22 mouse cellular contexts compared by ENCODE assay signal in the genomic region with DNA sequence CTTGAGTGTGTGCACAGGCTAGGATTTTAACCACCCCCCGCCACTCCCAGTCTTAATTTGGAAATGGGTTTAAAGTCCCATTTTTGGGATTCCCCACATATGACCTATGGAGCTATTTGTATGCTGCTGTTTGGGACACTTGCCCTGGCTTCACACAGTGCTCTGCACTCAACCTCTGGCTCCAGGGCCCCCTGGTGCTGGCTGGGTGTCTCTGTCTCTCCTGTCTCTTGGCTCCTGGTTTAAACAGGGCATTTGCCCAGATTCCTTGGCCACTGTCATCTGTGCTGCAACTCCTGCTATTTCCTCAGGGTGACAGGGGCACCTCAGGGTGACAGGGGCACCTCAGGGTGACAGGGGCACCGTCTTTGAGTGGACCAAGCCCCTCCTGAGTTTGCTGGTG. TPM values are rescaled to one million over a fixed set of nuclear protein-coding genes. Genes with fewer than 3 reads are reported as not detected.
A peak's percentile ranks its signal among the peaks of the same experiment; 100 is the strongest.
DNase-seq lines count a peak whose midpoint lies in the region; ATAC-seq lines count a peak whose summit lies in the region.
"Had no signal": no experiment of that assay in that cellular context is flagged by ENCODE, and none has a peak within 500 bp of the region (broad histone marks: within the 10 kb centered on the region; RNA-seq: fewer than 3 reads in every experiment).

No protein-coding gene starts in this region.

- H3K9me3 ChIP-seq in heart, embryonic 12.5 days (replicated peaks), result no peaks in the 10 kb centered on the region
- H3K9me3 ChIP-seq: forebrain, embryonic 10.5 days; hindbrain, embryonic 10.5 days; intestine, embryonic 15.5 days; limb, embryonic 15.5 days; lung, embryonic 15.5 days; midbrain, embryonic 10.5 days; neural tube, embryonic 13.5 days; stomach, embryonic 15.5 days had no signal

- ATAC-seq in heart, embryonic 12.5 days (ENCODE audit: insufficient number of reproducible peaks, low FRiP score), result no peak
- ATAC-seq: hindbrain, embryonic 16.5 days; intestine, embryonic 15.5 days; midbrain, embryonic 16.5 days had no signal

- H3K4me3 ChIP-seq in heart, embryonic 12.5 days, result no peak overlapping the region
- H3K4me3 ChIP-seq: forebrain, embryonic 10.5 days; hindbrain, embryonic 10.5 days; intestine, embryonic 15.5 days; layer of hippocampus, adult 2 months; limb, embryonic 15.5 days; lung, embryonic 15.5 days; midbrain, embryonic 10.5 days; myocyte; neural tube, embryonic 13.5 days; stomach, embryonic 15.5 days had no signal

- H3K27ac ChIP-seq in heart, embryonic 12.5 days (ENCODE audit: poor library complexity, severe bottlenecking), result no peak overlapping the region
- H3K27ac ChIP-seq: forebrain, embryonic 10.5 days; hindbrain, embryonic 10.5 days; intestine, embryonic 15.5 days; layer of hippocampus, adult 2 months; limb, embryonic 15.5 days; liver, embryonic 14.5 days; lung, embryonic 15.5 days; midbrain, embryonic 10.5 days; neural tube, embryonic 13.5 days; stomach, embryonic 15.5 days had no signal

- intact Hi-C loops in gastrocnemius, postnatal 14 days (cut with DNase I; ENCODE audit: low total_unique reads), result loop anchor here (5.0 kb wide), 1 partner anchor 120 kb away; a partner anchor contains a TSS
- intact Hi-C loops in heart, postnatal 10 days (cut with DNase I), result loop anchor here (1.0 to 2.0 kb wide), 3 partner anchors 26 to 120 kb away; no protein-coding TSS in a partner anchor

- 0 out of 2 replicates have a peak, but pooled peaks cover 3% of the 10 kb centered on the region for H3K4me1 ChIP-seq in heart, embryonic 12.5 days (replicated peaks)
- H3K4me1 ChIP-seq: intestine, embryonic 15.5 days; limb, embryonic 15.5 days; lung, embryonic 15.5 days; stomach, embryonic 15.5 days had no signal

- no peak overlapping the region for H3K9ac ChIP-seq in heart, embryonic 12.5 days
- H3K9ac ChIP-seq: forebrain, postnatal 0 days; intestine, embryonic 15.5 days; limb, embryonic 15.5 days; liver, embryonic 14.5 days; lung, embryonic 15.5 days; neural tube, embryonic 13.5 days; stomach, embryonic 15.5 days had no signal

- DNase-seq in adrenal gland, postnatal 14 days, result peak; percentile 7
- no peak for DNase-seq in adrenal gland, adult 18-20 months (ENCODE audit: low spot score in 2 of 2)
- peak; percentile 49 to 72 for DNase-seq in heart, adult 18-20 months
- peak; percentile 39 for DNase-seq in gastrocnemius, postnatal 14 days
- peak; percentile 76 to 79 for DNase-seq in heart, postnatal 10 days
- no peak for DNase-seq in ovary, adult 18-20 months (ENCODE audit: low spot score)
- DNase-seq in left cerebral cortex, adult 11 months (ENCODE audit: low spot score), result no peak

- H3K4me2 ChIP-seq in heart, embryonic 12.5 days, result no peak overlapping the region
- H3K4me2 ChIP-seq: intestine, embryonic 15.5 days; limb, embryonic 15.5 days; lung, embryonic 15.5 days; neural tube, embryonic 13.5 days; stomach, embryonic 15.5 days had no signal

- H3K27me3 ChIP-seq in heart, embryonic 12.5 days (replicated peaks), result peaks cover 27% of the 10 kb centered on the region
- H3K27me3 ChIP-seq: intestine, embryonic 15.5 days had no signal

- no peaks in the 10 kb centered on the region for H3K36me3 ChIP-seq in heart, embryonic 12.5 days
- H3K36me3 ChIP-seq: forebrain, embryonic 10.5 days; hindbrain, embryonic 10.5 days; intestine, embryonic 15.5 days; limb, embryonic 15.5 days; lung, embryonic 15.5 days; midbrain, embryonic 10.5 days; neural tube, embryonic 13.5 days; stomach, embryonic 15.5 days had no signal

- 80% methylated on average over 2 of the region's 2 CpGs for WGBS in heart, embryonic 12.5 days

RNA-seq across cellular contexts. Expression of a gene that starts 50.8 kb away (rescaled TPM):
- total RNA-seq in adrenal gland, postnatal 14 days (2021), result 67.4 and 89.2 TPM in 2 replicates
- 100 to 1,000 TPM in 1 of 2 experiments, 10 to 100 TPM in 1; 92.6 to 132 TPM for total RNA-seq in adrenal gland, adult 18-20 months (2021)
- 100 to 1,000 TPM; 249 to 266 TPM for total RNA-seq in heart, adult 18-20 months (2021)
- polyA plus RNA-seq in heart, embryonic 12.5 days (2016; fragmentation: Nextera tagmentation; extraction: Ambion mirVana), result 32.6 and 35.7 TPM in 2 replicates
- 1 to 10 TPM; 5.2 to 6.2 TPM for total RNA-seq in gastrocnemius, postnatal 14 days (2021)
- 100 to 1,000 TPM; 128 to 149 TPM for total RNA-seq in heart, postnatal 10 days (2021)

Comparison
In these comparisons a context has a peak if more than half of its experiments do, and no peak if none do; other contexts are left out.
1. DNase-seq: peak in adrenal gland, postnatal 14 days (single experiment), heart, adult 18-20 months (2 of 2), gastrocnemius, postnatal 14 days (single experiment) and heart, postnatal 10 days (2 of 2); none in adrenal gland, adult 18-20 months (0 of 2), ovary, adult 18-20 months (single experiment) and left cerebral cortex, adult 11 months (single experiment).